Mouse (Mus musculus): ENCODE measurements around the gene Trio.

GRCm38 (mm10) chr15:27840125-27840524 lies 185.5 kb downstream of the Trio start:
- TF ChIP-seq CTCF (IDR thresholded peaks at IDR 0.05; ENCODE audit: low read depth, low read length), result no peak
- no peak for TF ChIP-seq POLR2A (IDR thresholded peaks at IDR 0.05; ENCODE audit: borderline replicate concordance, low read depth, low read length)
